20 mouse cellular contexts compared by ENCODE assay signal in the genomic region with DNA sequence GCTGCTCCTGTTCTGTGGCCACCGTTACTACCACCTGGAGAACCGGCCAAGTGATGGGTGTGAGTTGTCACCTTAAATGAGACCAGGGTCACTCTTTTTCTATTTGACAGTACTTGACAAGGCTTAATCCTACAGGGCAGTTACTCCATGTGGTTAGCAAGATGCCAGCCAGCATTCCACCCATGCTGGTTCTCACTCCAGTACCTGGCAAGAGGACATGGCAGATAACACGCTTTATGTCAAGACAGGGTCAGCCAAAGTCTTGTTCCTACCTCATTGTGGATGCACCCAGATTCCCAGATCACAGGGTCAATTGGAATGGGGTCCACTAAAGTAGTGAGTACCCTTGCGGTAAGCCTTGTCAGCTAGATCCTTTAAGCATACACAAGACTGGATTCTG. TPM values are rescaled to one million over a fixed set of nuclear protein-coding genes. Genes with fewer than 3 reads are reported as not detected.
"Had no signal": no experiment of that assay in that cellular context is flagged by ENCODE, and none has a peak within 500 bp of the region (broad histone marks: within the 10 kb centered on the region; RNA-seq: fewer than 3 reads in every experiment).

No protein-coding gene starts in this region.

- H3K36me3 ChIP-seq: limb, embryonic 13.5 days; liver, embryonic 12.5 days; midbrain, embryonic 12.5 days; neural tube, embryonic 13.5 days; stomach, embryonic 15.5 days had no signal

- H3K27me3 ChIP-seq: limb, embryonic 13.5 days; liver, embryonic 12.5 days; megakaryocyte, embryonic 14.5 days; midbrain, embryonic 12.5 days; neural tube, embryonic 13.5 days; stomach, embryonic 15.5 days had no signal

- H3K4me1 ChIP-seq: limb, embryonic 13.5 days; liver, embryonic 12.5 days; megakaryocyte, embryonic 14.5 days; midbrain, embryonic 12.5 days; neural tube, embryonic 13.5 days; stomach, embryonic 15.5 days had no signal

- H3K27ac ChIP-seq: layer of hippocampus, adult 2 months; limb, embryonic 13.5 days; liver, embryonic 12.5 days; macrophage; midbrain, embryonic 12.5 days; neural tube, embryonic 13.5 days; stomach, embryonic 15.5 days had no signal

- H3K4me3 ChIP-seq: layer of hippocampus, adult 2 months; limb, embryonic 13.5 days; liver, embryonic 12.5 days; megakaryocyte, embryonic 14.5 days; midbrain, embryonic 12.5 days; neural tube, embryonic 13.5 days; stomach, embryonic 15.5 days had no signal

- DNase-seq: kidney, postnatal 10 days; kidney, postnatal 4 days; left cerebral cortex, postnatal 4 days; lung, embryonic 14.5 days; lung, postnatal 14 days; right cerebral cortex, postnatal 4 days; spleen, adult 18-20 months; thymus, adult 2 months; thymus, postnatal 25 days had no signal

- H3K9me3 ChIP-seq: stomach, embryonic 15.5 days had no signal

- ATAC-seq: liver, embryonic 12.5 days; midbrain, embryonic 16.5 days had no signal

RNA-seq across cellular contexts. Expression of a gene that starts 16.4 kb away (rescaled TPM):
- polyA plus RNA-seq: kidney, embryonic 14.5 days; limb, embryonic 13.5 days; liver, embryonic 12.5 days; liver, embryonic 16.5 days; macrophage had no signal
